Mouse (Mus musculus) ovary, postnatal 14 days (tissue): ENCODE data around the gene Hsd11b1.

Experiments used
- DNase-seq: peaks from one replicate; pipeline ENCODE4 v3.0.0; 2022; ENCODE audit warnings: low spot score

Hsd11b1 gene

DNA sequence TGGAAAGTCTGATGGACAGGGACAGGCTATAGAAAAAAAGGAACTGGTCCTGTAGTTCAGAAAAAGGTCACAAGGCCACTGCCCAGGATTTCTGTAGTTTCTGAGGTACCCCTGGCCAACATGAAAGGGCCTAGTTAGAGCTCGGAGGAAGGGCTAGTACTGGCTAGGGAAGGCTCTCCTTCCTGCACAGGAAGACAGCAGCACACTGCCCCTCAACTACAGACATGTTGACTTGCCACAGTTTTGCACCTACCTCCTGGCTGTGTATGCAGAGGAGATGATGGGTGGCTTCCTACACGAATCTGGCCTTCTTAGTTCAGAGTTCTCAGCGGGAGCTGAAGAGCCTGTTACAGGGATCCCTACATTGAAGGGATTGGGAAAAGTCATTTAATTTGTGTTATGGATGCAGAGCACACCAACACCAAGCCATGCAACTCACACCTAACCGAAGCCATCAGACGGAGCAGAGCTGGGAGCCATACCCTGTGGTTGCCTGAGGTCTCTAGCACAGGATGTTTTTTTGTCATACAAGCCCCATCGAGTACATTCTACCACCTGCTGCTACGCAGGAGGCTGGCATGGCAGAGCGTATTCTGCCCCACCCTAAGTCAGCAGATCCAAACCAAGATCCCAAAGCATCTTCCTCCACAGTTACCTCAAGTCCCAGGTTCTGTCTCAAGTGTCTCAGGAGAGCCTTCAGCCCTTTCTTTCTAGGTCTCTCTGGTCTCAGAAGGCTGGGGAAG is 63.1 kb downstream of the Hsd11b1 start:
- no peak for DNase-seq

DNA sequence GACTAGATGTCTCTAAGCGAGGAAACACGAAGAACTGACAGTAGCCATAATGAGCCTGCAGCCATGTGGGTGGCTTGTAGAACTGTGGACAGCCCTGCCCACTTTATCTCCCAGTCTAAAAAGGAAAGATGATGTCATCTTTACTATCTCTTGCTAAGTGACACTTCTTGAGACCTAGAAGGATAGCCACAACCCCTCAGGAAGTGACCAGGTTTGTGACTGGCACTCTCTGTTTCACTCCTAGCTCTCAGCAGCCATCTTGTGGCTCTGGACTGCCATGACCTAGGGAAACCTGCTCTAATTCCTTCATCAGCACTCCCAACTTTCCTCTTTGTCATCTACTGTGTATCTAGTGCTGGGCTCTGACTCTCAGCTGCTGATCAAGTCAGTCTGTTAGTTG is 65.6 kb downstream of the Hsd11b1 start:
- no peak for DNase-seq

DNA sequence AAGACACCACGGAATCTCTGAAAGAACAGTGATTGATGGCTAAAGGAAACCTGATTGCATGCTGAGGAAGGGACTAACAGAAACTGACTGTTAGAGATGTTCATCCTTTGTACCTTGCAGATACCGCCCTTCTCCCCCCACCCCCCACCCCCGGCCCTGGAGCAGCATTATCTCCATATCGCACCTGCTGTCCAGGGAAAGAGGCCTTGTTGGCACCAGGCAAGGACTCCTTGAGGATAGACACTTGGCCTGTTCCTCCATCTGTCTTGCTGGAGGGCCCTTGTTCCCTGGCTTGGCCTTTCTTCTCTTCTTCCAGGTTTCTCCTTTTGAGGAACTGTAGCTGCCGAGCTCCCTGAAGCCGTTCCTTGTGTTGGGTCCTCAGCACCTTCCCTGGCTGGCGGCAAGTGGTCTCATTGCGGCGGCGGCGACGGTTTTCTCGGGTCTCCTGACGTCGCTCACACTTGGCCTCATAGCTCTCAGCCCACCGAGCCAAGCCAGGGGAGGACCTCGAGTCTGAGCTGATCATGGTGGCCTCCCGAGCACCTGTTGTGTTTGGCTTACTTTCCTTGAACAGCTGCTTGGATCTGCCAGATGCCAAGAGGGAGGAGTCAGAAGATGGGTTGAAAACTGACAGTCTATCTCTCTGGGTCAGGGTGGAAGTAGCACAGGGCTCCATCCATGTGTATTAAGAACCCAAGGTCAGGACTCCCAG is 66.2 kb downstream of the Hsd11b1 start:
- DNase-seq, result no peak

DNA sequence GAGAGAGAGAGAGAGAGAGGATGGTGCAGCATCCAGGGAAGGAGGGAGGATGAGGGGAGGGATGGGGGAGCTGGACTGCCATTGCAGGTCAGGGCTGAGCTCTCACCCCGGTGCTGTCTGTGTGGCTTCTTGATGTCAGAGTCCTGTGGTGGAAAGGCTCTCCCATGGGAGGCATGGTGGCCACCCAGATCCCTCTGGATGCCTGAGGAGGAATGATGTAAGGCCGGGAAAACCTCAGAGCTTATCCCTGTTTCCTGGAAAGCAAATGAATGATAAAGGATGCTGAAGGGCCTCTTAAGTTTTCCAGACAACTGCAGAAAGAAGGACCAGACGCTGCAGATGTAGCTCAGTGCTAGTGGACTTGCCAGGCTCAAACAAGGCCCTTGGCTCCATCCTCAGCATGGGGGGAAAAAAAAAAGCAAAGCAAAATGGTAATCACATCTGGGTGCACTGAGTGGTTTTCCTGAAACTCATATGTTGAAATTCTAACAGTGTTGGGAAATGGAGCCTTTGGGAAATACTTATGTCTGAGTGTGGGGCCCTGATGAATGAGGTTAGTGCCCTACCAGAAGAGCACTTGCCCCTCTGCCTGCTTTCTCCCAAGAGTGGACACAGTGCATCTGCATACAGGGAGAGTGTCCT is 68.6 kb downstream of the Hsd11b1 start:
- DNase-seq, result no peak

DNA sequence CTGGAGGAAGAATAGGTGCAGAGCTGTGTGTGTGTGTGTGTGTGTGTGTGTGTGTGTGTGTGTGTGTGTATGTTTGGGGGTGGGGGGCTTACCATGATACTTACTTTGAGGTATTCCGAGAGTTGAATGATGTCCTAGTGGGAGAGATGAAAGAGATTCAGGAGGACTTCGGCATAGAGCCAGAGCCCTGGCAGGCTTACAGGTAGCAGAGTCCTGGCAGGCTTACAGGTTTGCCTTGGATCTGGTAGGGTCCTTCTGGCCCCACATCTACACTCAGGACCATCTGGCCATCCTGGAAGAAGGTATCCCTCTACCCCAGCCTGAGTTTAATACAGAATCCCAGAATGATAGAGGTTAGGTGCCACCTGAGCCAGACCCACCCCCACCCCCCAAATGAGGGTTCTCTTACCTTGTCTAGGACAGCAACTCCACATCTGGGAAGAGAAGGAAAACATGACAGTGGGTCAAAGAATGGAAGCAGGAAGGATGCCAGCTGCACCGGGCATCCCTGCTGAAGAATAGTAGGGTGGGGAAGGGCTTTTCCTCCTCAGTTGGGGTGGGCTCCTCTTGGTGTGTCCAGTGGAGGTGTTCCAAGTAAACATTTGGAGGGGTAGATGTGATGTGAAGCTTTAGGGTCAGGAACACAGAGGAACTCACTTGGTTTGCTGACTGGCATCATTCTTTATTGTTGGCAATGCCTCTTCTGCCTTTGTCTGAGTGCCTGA is 69.3 kb downstream of the Hsd11b1 start:
- no peak for DNase-seq

DNA sequence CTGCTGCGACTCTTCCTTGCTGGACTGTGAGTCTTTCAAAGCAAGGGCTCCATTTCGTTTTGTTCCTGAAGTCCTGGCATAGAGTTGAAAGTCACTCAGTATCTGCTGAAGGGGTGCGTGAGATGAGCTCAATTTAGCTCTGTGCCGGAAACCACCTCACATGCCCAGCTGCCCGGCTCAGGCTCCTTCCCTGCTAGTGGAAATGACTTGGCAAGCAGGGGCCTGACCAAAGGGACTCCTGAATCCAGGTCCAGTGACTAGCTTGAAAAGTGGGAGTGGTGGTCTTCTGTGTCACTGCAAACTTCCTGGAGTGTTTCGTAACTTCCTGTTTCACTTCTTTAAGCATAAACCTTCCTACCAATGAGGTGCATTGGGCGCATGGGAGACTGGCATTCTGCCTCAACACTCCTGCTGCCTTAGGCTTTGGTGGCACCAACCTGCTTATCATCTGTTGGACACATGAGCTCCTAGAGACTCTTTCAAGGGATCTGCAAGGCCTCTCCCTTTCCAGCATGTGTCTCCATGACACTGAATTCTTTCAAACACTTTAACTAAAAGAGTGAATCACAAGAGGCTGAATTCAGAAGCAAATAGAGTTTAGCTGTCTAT is 72.1 kb downstream of the Hsd11b1 start:
- DNase-seq, result no peak

DNA sequence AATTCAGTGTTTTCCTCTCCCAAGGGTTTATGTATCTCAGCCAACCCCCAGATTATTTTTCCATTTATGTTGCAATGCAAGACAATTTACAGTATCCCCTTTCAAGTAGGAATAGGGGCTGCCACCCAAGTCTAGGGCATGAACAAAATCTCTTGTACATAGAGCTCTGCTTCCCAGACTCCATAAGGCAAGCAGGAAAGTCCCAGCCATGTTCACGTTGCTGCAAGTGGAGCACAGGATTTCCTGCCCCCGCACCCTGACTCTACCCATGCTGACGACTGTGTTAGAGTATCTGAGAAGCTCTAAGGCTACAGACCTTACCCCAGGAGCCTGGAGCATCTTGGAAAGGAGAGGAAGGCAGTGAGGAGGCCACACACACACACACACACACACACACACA is 74.1 kb downstream of the Hsd11b1 start:
- DNase-seq, result no peak

GRCm38 (mm10) chr1:193189151-193189621 is 74.7 kb downstream of the Hsd11b1 start:
- peak; percentile 32 for DNase-seq

- DNase-seq, result no peak
Measured at GRCm38 (mm10) chr1:193188257-193188656, 75.6 kb downstream of the Hsd11b1 start.

- no peak for DNase-seq
Measured at GRCm38 (mm10) chr1:193181104-193181503, 82.8 kb downstream of the Hsd11b1 start.

GRCm38 (mm10) chr1:193174143-193174733 is 89.6 kb downstream of the Hsd11b1 start:
- DNase-seq, result no peak

GRCm38 (mm10) chr1:193173810-193174129 is 90.1 kb downstream of the Hsd11b1 start:
- no peak for DNase-seq

DNA sequence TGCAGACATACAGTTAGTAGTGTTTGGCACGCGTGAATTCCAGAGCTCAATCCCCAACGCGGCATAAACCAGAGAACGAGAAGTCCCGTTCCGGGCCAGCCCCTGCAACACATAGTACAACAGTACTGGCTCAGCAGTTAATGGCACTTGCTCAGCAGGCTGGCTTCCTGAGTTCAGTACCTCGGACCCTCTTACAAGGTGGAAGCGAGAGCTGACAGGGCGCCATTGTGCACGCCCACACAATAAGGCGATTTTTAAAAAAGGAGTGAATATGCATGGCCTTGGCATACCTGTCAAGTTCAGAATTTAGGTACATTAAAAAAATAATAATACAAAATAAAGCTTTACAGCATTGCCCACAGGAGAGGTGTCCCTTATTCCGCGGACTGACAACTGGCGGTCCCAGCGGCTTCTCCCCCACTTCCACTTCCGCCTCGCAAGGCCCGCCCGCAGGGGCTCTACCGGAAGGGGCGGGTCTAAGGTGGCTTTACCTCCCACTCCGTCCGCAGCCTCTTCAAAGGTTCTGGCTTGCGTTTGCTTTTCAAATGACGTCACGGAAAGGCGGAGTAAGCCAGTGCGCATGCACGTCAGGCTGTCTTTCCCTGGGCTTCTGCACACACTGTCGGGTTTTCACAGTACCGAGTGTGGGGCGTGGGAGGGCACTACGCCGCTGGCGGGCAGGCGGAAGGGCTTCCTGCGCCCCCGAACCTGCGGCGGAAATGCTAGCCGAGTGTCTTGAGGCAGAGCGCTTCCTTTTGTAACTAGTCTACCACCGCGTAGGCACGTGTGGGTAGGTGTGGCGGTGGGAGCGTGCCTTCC is 90.7 kb downstream of the Hsd11b1 start:
- peak; percentile 91 for DNase-seq
